Mouse (Mus musculus) c-Kit-positive CD71-positive TER-119-negative erythroid progenitor cells, embryonic 14.5 days (primary cell): ENCODE data around the gene Tbc1d10a.
"Not testable (repeated sequence)": the region's sequence is repeated elsewhere in the genome, so short reads cannot be mapped to it uniquely, and the experiment has no call there.

ENCODE experiments used
- DNase-seq: peaks from one replicate; pipeline ENCODE4 v3.0.0-alpha.2; 2013; ENCODE audit warnings: low read depth

Tbc1d10a gene

GRCm38 (mm10) chr11:4183511-4183910 is 3.1 kb upstream of the Tbc1d10a start:
- no peak for DNase-seq

GRCm38 (mm10) chr11:4184251-4184952 is 2.2 kb upstream of the Tbc1d10a start:
- DNase-seq = no peak

- not testable (repeated sequence) for DNase-seq
Observed at GRCm38 (mm10) chr11:4185480-4185879, 1.1 kb upstream of the Tbc1d10a start.

GRCm38 (mm10) chr11:4187318-4187700 is 720 bp downstream of the Tbc1d10a start:
- DNase-seq = no peak

GRCm38 (mm10) chr11:4189182-4189581 is 2.6 kb downstream of the Tbc1d10a start:
- no peak for DNase-seq

- DNase-seq = no peak
Observed at GRCm38 (mm10) chr11:4190677-4191076, 4.1 kb downstream of the Tbc1d10a start.

- no peak for DNase-seq
Observed at GRCm38 (mm10) chr11:4192757-4193156, 6.2 kb downstream of the Tbc1d10a start.

GRCm38 (mm10) chr11:4193420-4193819 is 6.8 kb downstream of the Tbc1d10a start:
- DNase-seq = no peak

- DNase-seq = no peak
Observed at GRCm38 (mm10) chr11:4195597-4196031, 9.0 kb downstream of the Tbc1d10a start.

- DNase-seq = no peak
Observed at GRCm38 (mm10) chr11:4196636-4197035, 10.0 kb downstream of the Tbc1d10a start.

GRCm38 (mm10) chr11:4197691-4198090 is 11.1 kb downstream of the Tbc1d10a start:
- DNase-seq = no peak

- DNase-seq = no peak
Observed at GRCm38 (mm10) chr11:4201981-4202700, 15.6 kb downstream of the Tbc1d10a start.

GRCm38 (mm10) chr11:4202995-4203704 is 16.6 kb downstream of the Tbc1d10a start:
- no peak for DNase-seq

GRCm38 (mm10) chr11:4203705-4204074 is 17.1 kb downstream of the Tbc1d10a start:
- no peak for DNase-seq

GRCm38 (mm10) chr11:4205097-4205655 is 18.6 kb downstream of the Tbc1d10a start:
- no peak for DNase-seq

GRCm38 (mm10) chr11:4205951-4206350 is 19.4 kb downstream of the Tbc1d10a start:
- DNase-seq = no peak

- DNase-seq = no peak
Observed at GRCm38 (mm10) chr11:4206563-4206962, 20.0 kb downstream of the Tbc1d10a start.

GRCm38 (mm10) chr11:4207655-4208054 is 21.1 kb downstream of the Tbc1d10a start:
- DNase-seq = no peak

- DNase-seq = no peak
Observed at GRCm38 (mm10) chr11:4209556-4209955, 23.0 kb downstream of the Tbc1d10a start.

- DNase-seq = no peak
Observed at GRCm38 (mm10) chr11:4210786-4211185, 24.2 kb downstream of the Tbc1d10a start.

GRCm38 (mm10) chr11:4213107-4213506 is 26.5 kb downstream of the Tbc1d10a start:
- no peak for DNase-seq

- no peak for DNase-seq
Observed at GRCm38 (mm10) chr11:4214572-4214971, 28.0 kb downstream of the Tbc1d10a start.

- no peak for DNase-seq
Observed at GRCm38 (mm10) chr11:4215061-4215460, 28.5 kb downstream of the Tbc1d10a start.
